ENCODE assay signal across 15 mouse cellular contexts in the genomic region with DNA sequence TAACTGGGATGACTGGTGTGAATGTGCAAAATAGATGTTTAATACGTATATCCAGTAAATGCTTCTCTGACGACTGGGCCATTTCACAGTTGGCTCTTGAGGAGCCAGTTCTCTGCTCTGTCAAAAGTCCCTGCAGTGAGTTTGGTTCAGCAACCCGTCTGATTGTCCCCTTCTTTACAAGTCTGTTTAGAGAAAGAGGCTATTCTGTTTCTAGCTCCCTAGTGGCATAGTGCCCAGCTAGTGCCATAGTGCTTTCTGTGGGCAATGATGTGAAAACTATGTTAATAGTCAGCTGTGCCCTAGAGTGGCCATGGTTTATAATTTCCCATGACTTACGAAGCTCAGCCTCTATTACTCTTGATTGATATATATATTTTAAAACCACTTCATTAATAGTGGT.
A peak's percentile ranks its signal among the peaks of the same experiment; 100 is the strongest.
DNase-seq lines count a peak whose midpoint lies in the region; ATAC-seq lines count a peak whose summit lies in the region.
"Had no signal": no experiment of that assay in that cellular context is flagged by ENCODE, and none has a peak within 500 bp of the region (broad histone marks: within the 10 kb centered on the region; RNA-seq: fewer than 3 reads in every experiment).

No protein-coding gene starts in this region.

- H3K27me3 ChIP-seq in kidney, embryonic 16.5 days (ENCODE audit: insufficient read depth, low read length), result no peaks in the 10 kb centered on the region
- H3K27me3 ChIP-seq: intestine, embryonic 15.5 days; limb, embryonic 13.5 days; midbrain, embryonic 13.5 days had no signal

- 70% methylated on average over 4 of the region's 4 CpGs for WGBS in kidney, embryonic 16.5 days

- peak; percentile 64 to 69 for DNase-seq in cerebellum, postnatal 10 days
- DNase-seq in cerebellum, adult 11 months, result no peak
- DNase-seq in kidney, adult 8-10 months, result peak; percentile 4 to 6
- peak; percentile 21 for DNase-seq in retina, postnatal 1 day
- DNase-seq in retina, embryonic 14.5 days (ENCODE audit: low spot score), result no peak
- peak; percentile 32 for DNase-seq in kidney, postnatal 14 days
- DNase-seq: adrenal gland, adult 8-10 months; embryo, embryonic 11 days; heart, postnatal 10 days; thymus, adult 2 months had no signal

- H3K4me2 ChIP-seq in kidney, embryonic 16.5 days (replicated peaks; ENCODE audit: low read depth, low read length), result no peak overlapping the region
- H3K4me2 ChIP-seq: intestine, embryonic 15.5 days; limb, embryonic 13.5 days; midbrain, embryonic 13.5 days had no signal

- no peak overlapping the region for H3K27ac ChIP-seq in kidney, embryonic 16.5 days (ENCODE audit: low read length)
- H3K27ac ChIP-seq: intestine, embryonic 15.5 days; limb, embryonic 13.5 days; midbrain, embryonic 13.5 days had no signal

- no peak overlapping the region for H3K4me3 ChIP-seq in kidney, embryonic 16.5 days (ENCODE audit: low read length)
- H3K4me3 ChIP-seq: intestine, embryonic 15.5 days; limb, embryonic 13.5 days; midbrain, embryonic 13.5 days had no signal

- no peaks in the 10 kb centered on the region for H3K4me1 ChIP-seq in kidney, embryonic 16.5 days (ENCODE audit: insufficient read depth, low read length)
- H3K4me1 ChIP-seq: intestine, embryonic 15.5 days; midbrain, embryonic 13.5 days had no signal

- H3K9me3 ChIP-seq in kidney, embryonic 16.5 days (ENCODE audit: low read length), result no peaks in the 10 kb centered on the region
- H3K9me3 ChIP-seq: intestine, embryonic 15.5 days; limb, embryonic 13.5 days; midbrain, embryonic 13.5 days had no signal

- H3K36me3 ChIP-seq in kidney, embryonic 16.5 days (ENCODE audit: insufficient read depth, low read length), result no peaks in the 10 kb centered on the region
- H3K36me3 ChIP-seq: intestine, embryonic 15.5 days; limb, embryonic 13.5 days; midbrain, embryonic 13.5 days had no signal

- no peak for ATAC-seq in kidney, embryonic 16.5 days (ENCODE audit: low FRiP score, low TSS enrichment)
- ATAC-seq in megakaryocyte progenitor cell, adult 5-6 weeks (replicated peaks; ENCODE audit: poor library complexity), result no peak
- ATAC-seq: intestine, embryonic 15.5 days; midbrain, embryonic 13.5 days had no signal

- H3K9ac ChIP-seq in kidney, embryonic 16.5 days (replicated peaks; ENCODE audit: low read length), result no peak overlapping the region
- H3K9ac ChIP-seq: intestine, embryonic 15.5 days; limb, embryonic 13.5 days; midbrain, embryonic 13.5 days had no signal

Comparison
In these comparisons a context has a peak if more than half of its experiments do, and no peak if none do; other contexts are left out.
1. DNase-seq: peak in cerebellum, postnatal 10 days (2 of 2), kidney, adult 8-10 months (2 of 2), retina, postnatal 1 day (single experiment) and kidney, postnatal 14 days (single experiment); none in cerebellum, adult 11 months (single experiment) and retina, embryonic 14.5 days (single experiment).